Mouse (Mus musculus) kidney, embryonic 14.5 days (tissue): ENCODE results near the gene Pole2. TPM values are rescaled to one million over a fixed set of nuclear protein-coding genes. Genes with fewer than 3 reads are reported as not detected.
"Not testable (repeated sequence)": the region's sequence is repeated elsewhere in the genome, so short reads cannot be mapped to it uniquely, and the experiment has no call there.

Source experiments
- ATAC-seq: fragments of 200-750 bp; cut with Nextera tagmentation; 2 replicates; pipeline ENCODE4 v1.8.0; 2017; ENCODE audit warnings: moderate number of reproducible peaks, mild to moderate bottlenecking, moderate TSS enrichment, moderate library complexity; ENCODE audit not compliant: low FRiP score, low TSS enrichment
- H3K27ac ChIP-seq: fragments of 300-500 bp; sonication (generic); 2 replicates; pipeline ENCODE4 v1.5.1; 2014; ENCODE audit warnings: low read depth, mild to moderate bottlenecking, low read length, moderate library complexity, mixed read lengths
- H3K27me3 ChIP-seq: fragments of 300-500 bp; sonication (generic); 2 replicates; pipeline ENCODE4 v1.6.1; 2014; ENCODE audit warnings: mild to moderate bottlenecking, low read length; ENCODE audit not compliant: control insufficient read depth, insufficient read depth
- H3K36me3 ChIP-seq: fragments of 300-500 bp; sonication (generic); 2 replicates; pipeline ENCODE4 v1.6.1; 2014; ENCODE audit warnings: low read length, mixed read lengths; ENCODE audit not compliant: control insufficient read depth, insufficient read depth
- H3K4me1 ChIP-seq: fragments of 300-500 bp; sonication (generic); 2 replicates; pipeline ENCODE4 v1.6.1; 2014; ENCODE audit warnings: low read length, mixed read lengths; ENCODE audit not compliant: control insufficient read depth, insufficient read depth
- H3K4me2 ChIP-seq: fragments of 300-500 bp; sonication (generic); replicated peaks from 2 replicates; pipeline ENCODE4 v1.6.1; 2014; ENCODE audit warnings: low read depth, mild to moderate bottlenecking, low read length
- H3K4me3 ChIP-seq: fragments of 300-500 bp; sonication (generic); 2 replicates; pipeline ENCODE4 v1.5.1; 2014; ENCODE audit warnings: mild to moderate bottlenecking, low read length
- H3K9ac ChIP-seq: fragments of 300-500 bp; sonication (generic); 2 replicates; pipeline ENCODE4 v1.6.1; 2014; ENCODE audit warnings: low read depth, mild to moderate bottlenecking, low read length, moderate library complexity
- H3K9me3 ChIP-seq: fragments of 300-500 bp; sonication (generic); 2 replicates; pipeline ENCODE4 v1.6.1; 2016; ENCODE audit warnings: low read length; ENCODE audit not compliant: control insufficient read depth
- WGBS: fragments of 180-500 bp; shearing (Covaris S2); extraction: QIAGEN DNeasy Blood & Tissue Kit; methylation state at CpG from one replicate; pipeline ENCODE4 v1.1.7; 2014; 5-methylcytosine and 5-hydroxymethylcytosine counted together
- microRNA-seq: library from miRNA; unstranded; fragments of <30 nt; microRNA quantifications from one replicate; pipeline ENCODE4, GENCODE M21; 2016
- polyA plus RNA-seq: library from polyadenylated mRNA; unstranded; fragments of >200 nt; fragmentation: Nextera tagmentation; extraction: Ambion mirVana; gene quantifications from 2 replicates; pipeline ENCODE4 v1.2.1, GENCODE M21; 2014

Gene Pole2
- polyA plus RNA-seq, 1 experiment from 2014 or later: 32.1 TPM

DNA sequence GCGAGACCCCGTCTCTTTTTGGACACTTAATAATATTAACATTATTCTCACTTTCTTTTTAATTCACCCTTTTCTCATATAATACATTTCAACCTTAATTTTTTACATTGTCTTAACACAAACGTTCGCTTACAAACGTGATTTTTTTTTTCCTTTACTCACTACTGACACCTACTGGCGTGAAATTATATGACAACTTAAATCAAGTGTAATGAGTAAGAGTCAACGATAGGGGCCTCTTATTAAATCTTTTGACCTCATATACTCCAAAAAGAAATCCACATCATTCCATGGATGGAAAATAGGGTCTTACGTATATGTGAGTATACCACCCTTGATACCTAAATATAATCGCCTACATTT is 68.4 kb downstream of the Pole2 start:
- WGBS: 7% methylated on average over 9 of the region's 9 CpGs
- Histone ChIP-seq H3K36me3 (peaks cover 15% of the 10 kb centered on the region), H3K4me3 (peak overlapping the region; percentile 77; the same call in 1 of the 2 replicates), H3K9me3 (no peaks in the 10 kb centered on the region), H3K4me2 (0 out of 2 replicates have a peak overlapping the region, but pooled peaks have one; percentile 1), H3K27me3 (no peaks in the 10 kb centered on the region), H3K9ac (no peak overlapping the region), H3K27ac (no peak overlapping the region), H3K4me1 (peaks cover 6% of the 10 kb centered on the region; the same call in 1 of the 2 replicates)
- ATAC-seq: 0 out of 2 replicates have a peak, but pooled peaks have one; percentile 10

DNA sequence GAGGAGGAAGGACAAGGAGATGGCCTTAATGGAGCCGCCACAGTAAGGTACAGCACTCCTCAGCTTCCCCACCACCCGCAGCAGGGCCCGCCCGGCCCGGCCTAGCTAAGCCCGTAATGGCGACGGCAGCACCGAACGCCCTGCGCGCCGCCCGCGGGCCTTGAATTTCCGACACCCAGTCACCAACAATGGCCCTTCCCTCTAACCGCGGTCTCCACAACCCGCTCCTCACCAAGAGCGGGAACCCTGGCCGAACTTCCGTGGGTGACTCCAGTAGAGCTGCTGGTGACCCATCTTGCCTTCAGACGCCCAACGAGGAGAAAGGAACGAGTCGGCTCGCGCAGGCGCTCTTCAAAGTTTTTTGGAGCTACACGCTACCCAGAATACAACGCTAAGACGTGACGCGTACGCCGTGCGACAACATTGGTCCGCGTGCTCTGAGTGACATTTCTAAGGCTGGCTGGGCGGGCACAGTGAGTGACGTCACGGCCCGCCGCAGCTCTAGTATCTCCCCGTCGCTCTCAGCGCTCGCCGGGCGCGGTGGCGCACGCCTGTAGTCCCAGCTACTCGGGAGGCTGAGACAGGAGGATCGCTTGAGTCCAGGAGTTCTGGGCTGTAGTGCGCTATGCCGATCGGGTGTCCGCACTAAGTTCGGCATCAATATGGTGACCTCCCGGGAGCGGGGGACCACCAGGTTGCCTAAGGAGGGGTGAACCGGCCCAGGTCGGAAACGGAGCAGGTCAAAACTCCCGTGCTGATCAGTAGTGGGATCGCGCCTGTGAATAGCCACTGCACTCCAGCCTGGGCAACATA is 69.0 kb downstream of the Pole2 start, which contains the start of gene Rps29:
Gene Rps29 (minus strand): TSS at position 422 of the 813 bp plus-strand sequence.
- Histone ChIP-seq H3K4me2 (peak within 1 kb of the TSS; percentile 77), H3K36me3 (peaks cover 15% of the 10 kb centered on the region)
- under 1% methylated on average over 56 of the region's 68 CpGs for WGBS

DNA sequence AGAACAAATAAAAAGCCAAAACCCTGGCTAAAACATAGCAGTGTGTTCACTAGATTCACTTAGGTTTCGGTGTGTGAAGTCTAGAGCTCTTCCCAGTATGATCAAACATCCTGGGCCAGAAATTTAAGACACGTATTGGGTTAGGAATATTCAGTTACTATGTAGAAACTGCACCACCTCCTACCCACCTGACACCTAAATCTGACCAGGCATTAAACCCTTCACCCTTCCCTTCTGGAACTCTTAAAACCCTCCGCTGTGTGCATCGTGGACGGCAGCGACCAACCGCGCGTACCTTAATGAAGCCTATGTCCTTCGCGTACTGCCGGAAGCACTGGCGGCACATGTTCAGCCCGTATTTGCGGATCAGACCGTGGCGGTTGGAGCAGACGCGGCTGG is 69.6 kb downstream of the Pole2 start:
- ATAC-seq: no peak; the same call in 1 of the 2 replicates
- peak overlapping the region; percentile 77 for H3K4me3 ChIP-seq
- H3K4me1 ChIP-seq: peaks cover 6% of the 10 kb centered on the region; the same call in 1 of the 2 replicates
- WGBS: under 1% methylated on average over 19 of the region's 19 CpGs
- H3K9me3 ChIP-seq: no peaks in the 10 kb centered on the region
- H3K36me3 ChIP-seq: peaks cover 15% of the 10 kb centered on the region
- no peaks in the 10 kb centered on the region for H3K27me3 ChIP-seq
- peak overlapping the region; percentile 93 for H3K9ac ChIP-seq
- H3K4me2 ChIP-seq: peak overlapping the region; percentile 77
- H3K27ac ChIP-seq: peak overlapping the region; percentile 95

More for the DNA sequence above, 69.0 kb downstream of the Pole2 start, which contains the start of gene Rps29:
- ATAC-seq: peak; percentile 99
- not testable (repeated sequence) for H3K9me3 ChIP-seq, H3K27me3 ChIP-seq, H3K4me1 ChIP-seq
- Histone ChIP-seq H3K4me3 (peak within 1 kb of the TSS; percentile 77), H3K27ac (peak within 1 kb of the TSS; percentile 95), H3K9ac (peak within 1 kb of the TSS; percentile 93)

DNA sequence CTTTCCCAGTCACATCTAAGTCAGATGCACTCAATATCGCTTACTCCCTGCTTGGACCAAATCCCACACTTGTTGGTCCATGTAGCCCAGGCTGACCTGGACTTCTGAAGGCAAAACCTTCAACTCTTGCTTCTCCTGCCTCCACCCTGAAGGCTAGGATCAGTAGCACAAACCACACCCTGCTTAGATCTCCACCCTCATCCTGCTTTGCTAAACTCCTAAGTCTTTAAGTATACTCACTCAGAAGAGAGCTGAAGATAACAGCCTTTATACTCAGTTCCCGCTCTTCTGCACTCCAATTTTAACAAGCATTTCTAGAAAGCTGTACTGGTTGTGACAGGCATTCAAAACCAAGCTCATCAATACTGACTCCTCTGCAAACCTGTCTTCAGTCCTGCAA is 70.9 kb downstream of the Pole2 start:
- H3K4me2 ChIP-seq: no peak overlapping the region
- ATAC-seq: no peak

DNA sequence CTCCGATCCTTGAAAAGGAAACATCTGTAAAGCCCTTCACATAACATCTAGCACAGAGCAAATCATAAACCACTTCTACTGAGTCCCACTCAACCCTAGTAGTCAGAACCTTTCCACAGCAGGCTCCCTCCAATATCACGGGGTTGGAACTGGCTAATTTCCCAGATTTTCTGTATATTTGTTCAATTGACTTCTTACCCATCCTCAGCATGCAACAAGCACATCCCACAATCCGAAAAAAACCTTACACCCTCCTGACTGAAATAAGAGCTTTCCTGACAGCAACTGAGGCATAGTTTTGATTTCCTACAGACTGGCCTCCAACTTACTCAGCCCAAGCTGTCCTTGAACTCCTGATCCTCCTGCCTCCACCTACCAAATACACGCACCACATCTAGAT is 71.6 kb downstream of the Pole2 start:
- H3K36me3 ChIP-seq: peaks cover 15% of the 10 kb centered on the region
- ATAC-seq: no peak
- no peak overlapping the region for H3K9ac ChIP-seq
- H3K27ac ChIP-seq: no peak overlapping the region
- H3K4me3 ChIP-seq: no peak overlapping the region
- H3K4me1 ChIP-seq: peaks cover 6% of the 10 kb centered on the region; the same call in 1 of the 2 replicates
- WGBS: 82% methylated on average over 4 of the region's 4 CpGs
- H3K27me3 ChIP-seq: no peaks in the 10 kb centered on the region
- H3K4me2 ChIP-seq: no peak overlapping the region
- H3K9me3 ChIP-seq: no peaks in the 10 kb centered on the region

More for the DNA sequence above, 70.9 kb downstream of the Pole2 start:
- WGBS: 95% methylated on average over 2 of the region's 2 CpGs
- no peak overlapping the region for H3K4me3 ChIP-seq
- H3K9ac ChIP-seq: no peak overlapping the region
- H3K27ac ChIP-seq: no peak overlapping the region
- no peaks in the 10 kb centered on the region for H3K9me3 ChIP-seq
- H3K27me3 ChIP-seq: no peaks in the 10 kb centered on the region
- H3K36me3 ChIP-seq: peaks cover 15% of the 10 kb centered on the region
- peaks cover 6% of the 10 kb centered on the region; the same call in 1 of the 2 replicates for H3K4me1 ChIP-seq

DNA sequence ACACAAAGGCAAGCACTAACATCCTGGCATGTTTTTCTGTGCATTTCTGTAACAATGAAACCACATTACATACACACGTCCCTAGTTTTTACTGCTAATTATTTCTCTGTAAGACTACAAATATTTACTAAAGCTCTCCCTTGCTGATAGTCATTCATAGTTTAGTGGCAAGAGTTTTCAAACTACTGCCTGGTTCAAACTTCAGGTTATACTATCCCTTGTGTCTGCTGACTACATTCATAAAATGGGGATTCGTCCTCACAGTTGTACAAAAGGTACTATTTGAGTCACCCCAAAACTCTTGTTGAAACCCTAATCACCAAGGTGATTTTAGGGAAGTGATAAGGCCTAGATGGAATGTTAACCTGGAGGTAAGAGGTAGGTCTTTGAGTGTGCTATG is 72.1 kb downstream of the Pole2 start:
- Histone ChIP-seq H3K9ac (no peak overlapping the region), H3K27ac (no peak overlapping the region), H3K4me2 (no peak overlapping the region), H3K9me3 (no peaks in the 10 kb centered on the region), H3K36me3 (peaks cover 15% of the 10 kb centered on the region), H3K4me1 (peaks cover 6% of the 10 kb centered on the region; the same call in 1 of the 2 replicates), H3K4me3 (no peak overlapping the region), H3K27me3 (no peaks in the 10 kb centered on the region)
- WGBS: 88% methylated on average over 2 of the region's 2 CpGs
- no peak for ATAC-seq

Small RNA genes lying within 50 kb of the gene (microRNA-seq; reads per million reads assigned to microRNA genes)
- gene Gm47287: not detected
- gene Gm47295: not detected

Other genes with a start within 250 kb of the Pole2 start
- gene Rps29, start 69.0 kb downstream of the Pole2 start, polyA plus RNA-seq: 1,793 and 2,428 TPM in 2 replicates
- 26.3 and 33.0 TPM in 2 replicates for gene Lrr1, start 59.4 kb downstream of the Pole2 start, polyA plus RNA-seq
- 642 and 884 TPM in 2 replicates for gene Rpl36al, start 44.1 kb downstream of the Pole2 start, polyA plus RNA-seq
- 44.1 and 56.4 TPM in 2 replicates for gene Mgat2, start 44.0 kb downstream of the Pole2 start, polyA plus RNA-seq
- 33.4 and 37.1 TPM in 2 replicates for gene Gm49383, start 31.1 kb downstream of the Pole2 start, polyA plus RNA-seq
- gene Dnaaf2, start 29.8 kb downstream of the Pole2 start, polyA plus RNA-seq: 8.6 and 10.5 TPM in 2 replicates
- 29.8 and 35.0 TPM in 2 replicates for gene Gm49384, start 23.9 kb downstream of the Pole2 start, polyA plus RNA-seq
- gene Klhdc1, start 13.0 kb upstream of the Pole2 start, polyA plus RNA-seq: 4.6 and 5.7 TPM in 2 replicates
- gene Klhdc2, start 68.5 kb upstream of the Pole2 start, polyA plus RNA-seq: 161 and 174 TPM in 2 replicates
- gene Nemf, start 129.0 kb upstream of the Pole2 start, polyA plus RNA-seq: 91.4 and 92.5 TPM in 2 replicates
- gene Arf6, start 144.0 kb upstream of the Pole2 start, polyA plus RNA-seq: 59.7 and 75.0 TPM in 2 replicates
- gene Gm9887, start 144.3 kb upstream of the Pole2 start, polyA plus RNA-seq: 1.3 and 2.9 TPM in 2 replicates